Mouse (Mus musculus) brain, adult 2 months (tissue): ENCODE results near the gene Lingo1.

Experiments used
- DNase-seq: peaks from one replicate; pipeline ENCODE4 v3.0.0; 2011; ENCODE audit warnings: low read depth, low spot score

Lingo1 gene

GRCm38 (mm10) chr9:56776881-56777801 is 19.1 kb downstream of the Lingo1 start:
- peak; percentile 92 for DNase-seq

GRCm38 (mm10) chr9:56775161-56775934 is 20.9 kb downstream of the Lingo1 start:
- DNase-seq = peak; percentile 74

- DNase-seq = peak; percentile 74
Measured at GRCm38 (mm10) chr9:56774231-56774630, 22.0 kb downstream of the Lingo1 start.

GRCm38 (mm10) chr9:56773666-56774065 is 22.6 kb downstream of the Lingo1 start:
- no peak for DNase-seq

- DNase-seq = peak; percentile 49
Measured at GRCm38 (mm10) chr9:56767653-56768136, 28.6 kb downstream of the Lingo1 start.

- peak; percentile 72 for DNase-seq
Measured at GRCm38 (mm10) chr9:56766629-56767357, 29.5 kb downstream of the Lingo1 start.

GRCm38 (mm10) chr9:56762106-56762562 is 34.1 kb downstream of the Lingo1 start:
- DNase-seq = peak; percentile 64

GRCm38 (mm10) chr9:56757791-56758190 is 38.5 kb downstream of the Lingo1 start:
- peak; percentile 35 for DNase-seq

- DNase-seq = no peak
Measured at GRCm38 (mm10) chr9:56755119-56755518, 41.1 kb downstream of the Lingo1 start.

- peak; percentile 73 for DNase-seq
Measured at GRCm38 (mm10) chr9:56753386-56753785, 42.9 kb downstream of the Lingo1 start.

GRCm38 (mm10) chr9:56748056-56748455 is 48.2 kb downstream of the Lingo1 start:
- DNase-seq = peak; percentile 84

- DNase-seq = no peak
Measured at GRCm38 (mm10) chr9:56746926-56747294, 49.4 kb downstream of the Lingo1 start.

- DNase-seq = no peak
Measured at GRCm38 (mm10) chr9:56746195-56746925, 49.9 kb downstream of the Lingo1 start.

GRCm38 (mm10) chr9:56744369-56744768 is 51.9 kb downstream of the Lingo1 start:
- DNase-seq = peak; percentile 83

- DNase-seq = peak; percentile 65
Measured at GRCm38 (mm10) chr9:56739181-56739737, 57.0 kb downstream of the Lingo1 start.

GRCm38 (mm10) chr9:56738261-56739171 is 57.8 kb downstream of the Lingo1 start:
- DNase-seq = peak; percentile 74

GRCm38 (mm10) chr9:56734398-56734797 is 61.9 kb downstream of the Lingo1 start:
- peak; percentile 72 for DNase-seq

GRCm38 (mm10) chr9:56730997-56731396 is 65.3 kb downstream of the Lingo1 start:
- DNase-seq = no peak

- no peak for DNase-seq
Measured at GRCm38 (mm10) chr9:56729145-56729544, 67.1 kb downstream of the Lingo1 start.
